Mouse (Mus musculus) natural killer cell, adult 2 months (primary cell): Measurements from ENCODE around the gene Lsg1.
A peak's percentile ranks its signal among the peaks of the same experiment; 100 is the strongest.

ENCODE experiments used
- DNase-seq, 2 experiments: peaks; one replicate each; pipeline ENCODE4 v3.0.0; 2022; ENCODE audit warnings: low spot score in 2 of 2

The Lsg1 gene

DNA sequence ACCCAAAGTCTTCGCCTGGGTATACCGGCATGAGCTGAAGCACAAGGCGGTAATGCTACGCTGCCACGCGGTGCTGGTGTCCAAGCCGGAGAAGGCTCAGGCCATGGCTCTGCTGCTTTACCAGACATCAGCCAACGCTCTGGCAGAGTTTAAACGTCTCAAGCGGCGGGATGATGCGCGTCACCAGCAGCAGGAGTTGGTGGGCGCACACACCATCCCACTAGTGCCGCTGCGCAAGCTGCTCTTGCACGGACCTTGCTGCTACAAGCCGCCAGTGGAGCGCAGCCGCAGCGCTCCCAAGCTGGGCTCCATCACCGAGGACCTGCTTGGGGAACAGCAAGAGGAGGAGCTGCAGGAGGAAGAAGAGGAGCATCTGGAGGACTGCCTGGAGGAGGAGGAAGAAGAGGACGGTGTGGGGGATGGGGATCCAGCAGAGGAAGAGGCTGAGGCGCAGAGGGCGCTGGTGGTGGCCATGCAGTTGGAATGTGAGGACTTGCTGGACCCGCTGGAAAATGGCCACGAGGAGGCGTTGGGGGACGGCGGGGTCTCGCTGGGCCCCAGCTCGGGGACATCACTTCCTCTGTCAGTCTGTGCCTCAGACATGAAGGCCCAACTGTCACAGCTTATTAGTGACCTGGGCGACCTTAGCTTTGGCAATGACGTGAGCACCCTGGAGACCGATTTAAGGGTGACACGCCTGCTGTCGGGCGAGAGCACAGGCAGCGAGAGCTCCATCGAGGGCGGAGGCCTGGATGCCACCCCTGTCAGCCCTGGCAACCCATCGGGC lies 13.8 kb upstream of the Lsg1 start:
- peak in 1 of 2 experiments; percentile 64 for DNase-seq

DNA sequence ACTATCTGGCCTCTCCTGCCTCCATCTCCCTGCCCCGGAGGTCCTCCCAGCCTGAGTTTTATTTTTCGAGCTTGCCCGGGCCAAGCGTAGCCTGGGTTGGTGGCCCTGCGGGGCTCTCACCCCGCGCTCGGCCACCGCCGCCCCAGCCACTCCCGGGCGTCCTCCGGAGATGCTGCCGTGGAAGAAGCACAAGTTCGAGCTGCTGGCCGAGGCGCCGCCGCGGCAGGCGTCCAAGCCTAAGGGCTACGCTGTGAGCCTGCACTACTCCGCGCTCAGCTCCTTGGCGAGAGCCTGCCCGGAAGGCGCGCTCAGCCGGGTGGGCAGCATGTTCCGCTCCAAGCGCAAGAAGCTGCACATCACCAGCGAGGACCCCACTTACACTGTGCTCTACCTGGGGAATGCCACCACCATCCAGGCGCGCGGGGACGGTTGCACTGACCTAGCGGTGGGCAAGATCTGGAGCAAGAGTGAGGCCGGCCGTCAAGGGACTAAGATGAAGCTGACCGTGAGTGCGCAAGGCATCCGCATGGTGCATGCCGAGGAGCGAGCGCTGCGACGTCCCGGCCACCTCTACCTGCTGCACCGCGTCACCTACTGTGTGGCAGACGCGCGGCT lies 13.1 kb upstream of the Lsg1 start:
- peak; percentile 4 to 28 for DNase-seq

DNA sequence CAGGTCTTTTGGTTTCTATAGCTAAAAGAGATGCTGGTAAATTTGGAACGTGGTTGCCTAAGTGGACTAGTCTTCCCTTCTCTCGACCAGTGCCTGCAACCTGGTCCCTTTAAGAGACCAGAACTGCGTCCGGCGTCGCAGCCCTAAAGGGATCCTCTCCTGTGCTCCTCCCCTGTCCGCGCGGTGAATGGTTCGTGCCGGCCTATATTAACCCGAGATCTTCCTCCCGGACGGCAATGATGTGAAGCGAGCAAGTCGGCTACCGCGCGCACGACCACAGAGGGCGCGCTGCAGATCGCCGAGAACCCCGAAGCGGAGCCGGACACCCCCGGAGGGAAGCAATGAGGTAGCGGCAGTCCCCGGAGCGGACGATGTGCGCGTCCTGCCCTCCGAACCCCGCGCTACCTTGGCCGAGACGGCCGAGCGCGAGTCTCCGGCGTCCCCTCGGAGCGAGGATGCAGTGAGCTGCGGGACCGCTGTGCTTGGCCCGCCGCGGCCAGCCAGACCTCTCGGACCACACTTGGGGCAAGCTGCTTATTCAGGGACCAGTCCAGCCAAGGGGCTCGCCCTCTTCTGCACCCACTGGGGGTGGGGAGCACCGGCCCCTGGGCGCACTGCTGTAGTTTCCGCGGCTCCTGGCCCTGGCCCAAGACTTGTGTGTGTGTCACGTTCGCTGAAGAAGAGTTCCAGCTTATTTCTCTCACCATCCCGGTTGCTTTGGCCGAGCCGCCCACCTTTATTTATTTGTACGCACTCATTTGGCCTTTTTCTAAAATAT lies 12.3 kb upstream of the Lsg1 start, which contains the start of gene Fam43a:
Gene Fam43a, plus strand, starts transcription at position 233 of the 778 bp plus-strand sequence.
- peak; percentile 82 to 90 for DNase-seq

- peak; percentile 69 to 86 for DNase-seq
Measured at GRCm38 (mm10) chr16:30596959-30597681, 9.7 kb upstream of the Lsg1 start.

GRCm38 (mm10) chr16:30595835-30596557 lies 8.6 kb upstream of the Lsg1 start:
- DNase-seq, result no peak

GRCm38 (mm10) chr16:30595356-30595755 lies 8.0 kb upstream of the Lsg1 start:
- DNase-seq, result no peak

- no peak for DNase-seq
Measured at GRCm38 (mm10) chr16:30591990-30592389, 4.6 kb upstream of the Lsg1 start.

GRCm38 (mm10) chr16:30590264-30591209 lies 3.1 kb upstream of the Lsg1 start:
- no peak for DNase-seq

GRCm38 (mm10) chr16:30586935-30587493 lies 378 bp downstream of the Lsg1 start:
- DNase-seq, result no peak

- DNase-seq, result no peak
Measured at GRCm38 (mm10) chr16:30580765-30581164, 6.6 kb downstream of the Lsg1 start.

DNA sequence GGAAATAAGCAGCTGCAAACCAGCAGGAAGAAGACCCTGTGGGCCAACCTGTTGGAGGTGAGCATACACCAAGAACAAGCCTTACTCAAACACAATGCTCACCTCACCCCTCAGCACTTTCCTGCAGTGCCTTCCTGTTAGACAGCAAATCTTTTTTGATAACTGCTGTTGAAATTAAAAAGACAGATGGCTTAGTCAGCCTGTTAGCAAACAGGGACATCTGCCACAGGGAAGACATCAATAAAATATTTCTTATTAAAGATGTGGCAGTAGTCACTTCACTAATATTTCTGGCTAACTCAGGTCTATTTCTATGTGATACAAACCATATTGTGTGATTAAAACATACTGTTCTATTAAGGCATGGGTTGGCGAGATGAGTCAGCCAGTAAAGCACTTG lies 11.0 kb downstream of the Lsg1 start:
- no peak for DNase-seq

DNA sequence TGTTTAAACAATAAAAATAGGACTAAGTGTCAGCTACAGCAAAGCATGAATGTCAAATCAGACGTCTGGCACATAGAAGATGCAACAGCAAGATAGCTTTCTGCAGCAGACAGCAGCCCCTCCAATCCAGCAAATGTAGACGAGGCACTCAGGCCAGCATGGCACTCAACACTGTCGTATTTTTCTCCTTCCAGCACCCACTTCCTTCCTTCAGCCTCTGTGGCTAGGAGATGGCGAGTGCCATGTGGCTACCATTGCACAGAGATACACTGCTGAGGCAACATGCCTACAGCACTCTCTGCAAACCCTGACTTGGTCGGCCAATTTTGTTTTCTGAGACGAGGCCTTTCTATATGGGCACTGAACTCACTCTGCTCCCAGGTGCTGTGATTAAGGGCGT lies 11.6 kb downstream of the Lsg1 start:
- no peak for DNase-seq

DNA sequence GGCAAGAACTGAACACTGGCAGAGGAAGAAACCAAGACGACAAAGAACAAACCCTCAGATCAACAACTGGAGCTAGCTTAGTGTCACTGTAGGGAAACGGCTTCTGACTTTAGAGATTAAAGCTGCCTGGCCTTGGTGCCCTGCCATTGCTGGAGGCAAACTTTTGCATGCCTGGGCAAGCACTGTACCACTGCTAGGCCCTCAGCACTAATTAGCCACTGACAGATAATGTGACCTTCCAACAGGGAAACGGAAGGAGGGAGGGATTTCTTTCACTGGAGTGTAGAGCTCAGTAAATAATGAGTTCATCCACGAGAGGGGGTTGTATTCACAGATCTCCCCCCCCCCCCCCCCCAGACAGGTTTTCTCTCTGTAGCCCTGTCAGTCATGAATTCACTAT lies 15.2 kb downstream of the Lsg1 start:
- DNase-seq, result no peak

GRCm38 (mm10) chr16:30571378-30571777 lies 16.0 kb downstream of the Lsg1 start:
- DNase-seq, result no peak

- DNase-seq, result no peak
Measured at GRCm38 (mm10) chr16:30570173-30570572, 17.2 kb downstream of the Lsg1 start.

GRCm38 (mm10) chr16:30565631-30566030 lies 21.8 kb downstream of the Lsg1 start:
- no peak for DNase-seq

DNA sequence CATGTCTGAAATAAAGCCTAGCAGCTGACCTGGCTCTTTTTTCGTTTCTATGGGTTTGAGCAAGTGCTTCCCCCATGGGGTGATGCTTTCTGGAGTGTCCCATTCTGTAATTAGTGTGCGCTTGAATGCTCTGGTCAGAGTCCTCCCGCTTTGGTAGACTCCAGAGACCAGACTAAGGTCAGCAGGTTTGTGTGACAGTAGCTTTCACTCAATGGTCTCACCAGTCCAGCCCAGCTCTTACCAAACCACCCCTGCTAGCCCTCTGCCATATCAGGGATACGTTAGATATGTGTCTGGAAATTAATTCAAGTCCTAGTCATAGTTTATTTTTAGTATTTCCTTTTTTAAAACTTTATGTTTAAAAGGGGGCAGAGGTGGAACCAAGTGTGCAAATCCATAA lies 26.8 kb downstream of the Lsg1 start:
- DNase-seq, result no peak

DNA sequence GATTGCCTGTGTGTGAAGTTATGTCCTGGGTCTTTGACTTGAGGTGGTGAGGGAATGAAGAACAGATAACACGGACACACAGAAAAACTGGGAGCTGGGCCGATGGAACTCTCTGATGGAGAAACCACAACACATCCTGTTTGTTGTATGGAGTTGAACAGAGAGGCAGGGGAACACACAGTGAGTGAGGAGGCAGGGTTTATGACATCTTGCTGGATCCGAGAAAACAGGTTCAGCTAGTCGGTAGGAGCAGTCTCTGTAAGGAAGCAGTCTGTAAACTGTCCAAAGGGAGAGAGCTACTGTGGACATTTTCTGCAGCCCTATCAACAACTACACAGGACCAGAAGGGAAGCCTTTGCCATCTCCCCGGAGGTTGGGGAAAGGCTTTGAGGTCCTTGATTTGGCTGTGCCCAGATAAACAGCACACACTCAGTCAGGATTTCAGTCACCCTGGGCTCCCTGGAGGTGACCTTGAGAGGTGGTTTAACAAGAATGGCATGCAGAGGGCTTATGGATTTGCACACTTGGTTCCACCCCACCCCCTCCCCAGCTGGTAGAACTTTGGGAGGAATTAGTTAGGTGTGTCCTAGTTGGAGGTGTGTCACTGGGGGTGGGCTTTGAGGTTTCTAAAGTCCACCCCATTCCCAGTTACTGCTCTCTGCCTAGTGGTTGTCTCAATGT lies 27.9 kb downstream of the Lsg1 start:
- DNase-seq, result no peak

DNA sequence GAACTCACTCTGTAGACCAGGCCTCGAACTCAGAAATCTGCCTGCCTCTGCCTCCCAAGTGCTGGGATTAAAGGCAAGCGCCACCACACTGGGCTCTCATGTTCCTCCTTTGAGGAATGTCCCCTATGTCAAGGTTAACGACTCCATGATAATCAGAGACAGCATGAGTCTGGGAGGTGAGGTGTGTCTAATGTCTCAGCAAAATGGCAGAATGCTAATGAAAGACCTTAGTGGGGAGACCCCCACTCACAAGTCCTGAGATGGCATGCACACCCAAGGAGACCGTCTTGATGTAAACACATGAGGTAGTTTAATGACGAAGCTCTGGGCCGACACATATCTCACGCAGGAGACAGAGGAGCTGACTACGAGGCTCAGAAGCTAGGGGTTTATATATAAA lies 33.3 kb downstream of the Lsg1 start:
- no peak for DNase-seq
